Mouse (Mus musculus) midbrain, postnatal 0 days (tissue): ENCODE data around the gene Igsf6. TPM values are rescaled to one million over a fixed set of nuclear protein-coding genes. Genes with fewer than 3 reads are reported as not detected.

ENCODE experiments used
- ATAC-seq: fragments of 200-750 bp; cut with Nextera tagmentation; 2 replicates; pipeline ENCODE4 v1.8.0; 2017; ENCODE audit warnings: moderate number of reproducible peaks, mild to moderate bottlenecking, moderate TSS enrichment, moderate library complexity; ENCODE audit not compliant: low FRiP score
- DNase-seq: peaks from one replicate; pipeline ENCODE4 v3.0.0-alpha.2; 2015; ENCODE audit warnings: low spot score
- H3K27ac ChIP-seq: fragments of 300-500 bp; sonication (generic); 2 replicates; pipeline ENCODE4 v1.5.1; 2014; ENCODE audit warnings: low read depth, mild to moderate bottlenecking, low read length, mixed read lengths
- H3K27me3 ChIP-seq: fragments of 300-500 bp; sonication (generic); 2 replicates; pipeline ENCODE4 v1.6.1; 2014; ENCODE audit warnings: low read length, control low read depth, mixed read lengths; ENCODE audit not compliant: insufficient read depth
- H3K36me3 ChIP-seq: fragments of 300-500 bp; sonication (generic); 2 replicates; pipeline ENCODE4 v1.6.1; 2014; ENCODE audit warnings: low read length, control low read depth, mixed read lengths; ENCODE audit not compliant: insufficient read depth
- H3K4me1 ChIP-seq: fragments of 300-500 bp; sonication (generic); 2 replicates; pipeline ENCODE4 v1.6.1; 2014; ENCODE audit warnings: mild to moderate bottlenecking, control low read depth, antibody characterized with exemption, low read length, mixed read lengths; ENCODE audit not compliant: insufficient read depth
- H3K4me2 ChIP-seq: fragments of 300-500 bp; sonication (generic); 2 replicates; pipeline ENCODE4 v1.6.1; 2014; ENCODE audit warnings: low read depth, mild to moderate bottlenecking, low read length, mixed read lengths; ENCODE audit not compliant: poor library complexity, severe bottlenecking
- H3K4me3 ChIP-seq: fragments of 300-500 bp; sonication (generic); 2 replicates; pipeline ENCODE4 v1.5.1; 2014; ENCODE audit warnings: low read depth, mild to moderate bottlenecking, low read length, moderate library complexity
- H3K9ac ChIP-seq: fragments of 300-500 bp; sonication (generic); replicated peaks from 2 replicates; pipeline ENCODE4 v1.6.1; 2014; ENCODE audit warnings: mild to moderate bottlenecking, low read length, moderate library complexity, mixed read lengths; ENCODE audit not compliant: poor library complexity, severe bottlenecking
- H3K9me3 ChIP-seq: fragments of 300-500 bp; sonication (generic); 2 replicates; pipeline ENCODE4 v1.6.1; 2016; ENCODE audit warnings: low read length, control low read depth
- CTCF ChIP-seq: IDR thresholded peaks from 2 replicates; pipeline ENCODE4 v1.5.1; 2016; ENCODE audit warnings: antibody characterized with exemption, mild to moderate bottlenecking
- WGBS: fragments of 180-500 bp; shearing (Covaris S2); extraction: QIAGEN DNeasy Blood & Tissue Kit; methylation state at CpG from one replicate; pipeline ENCODE4 v1.1.7; 2014; 5-methylcytosine and 5-hydroxymethylcytosine counted together
- polyA plus RNA-seq: library from polyadenylated mRNA; unstranded; fragments of >200 nt; fragmentation: Nextera tagmentation; extraction: Ambion mirVana; gene quantifications from 2 replicates; pipeline ENCODE4 v1.2.1, GENCODE M21; 2015
- total RNA-seq: library from RNA; depleted of rRNA; stranded (reverse); fragments of >200 nt; gene quantifications from 2 replicates; pipeline ENCODE4 v1.2.3, GENCODE M21; 2014; rRNA removed

Igsf6 gene
- total and polyA plus RNA-seq, 2 experiments from 2014 or later, result 0.63 to 0.77 TPM

DNA sequence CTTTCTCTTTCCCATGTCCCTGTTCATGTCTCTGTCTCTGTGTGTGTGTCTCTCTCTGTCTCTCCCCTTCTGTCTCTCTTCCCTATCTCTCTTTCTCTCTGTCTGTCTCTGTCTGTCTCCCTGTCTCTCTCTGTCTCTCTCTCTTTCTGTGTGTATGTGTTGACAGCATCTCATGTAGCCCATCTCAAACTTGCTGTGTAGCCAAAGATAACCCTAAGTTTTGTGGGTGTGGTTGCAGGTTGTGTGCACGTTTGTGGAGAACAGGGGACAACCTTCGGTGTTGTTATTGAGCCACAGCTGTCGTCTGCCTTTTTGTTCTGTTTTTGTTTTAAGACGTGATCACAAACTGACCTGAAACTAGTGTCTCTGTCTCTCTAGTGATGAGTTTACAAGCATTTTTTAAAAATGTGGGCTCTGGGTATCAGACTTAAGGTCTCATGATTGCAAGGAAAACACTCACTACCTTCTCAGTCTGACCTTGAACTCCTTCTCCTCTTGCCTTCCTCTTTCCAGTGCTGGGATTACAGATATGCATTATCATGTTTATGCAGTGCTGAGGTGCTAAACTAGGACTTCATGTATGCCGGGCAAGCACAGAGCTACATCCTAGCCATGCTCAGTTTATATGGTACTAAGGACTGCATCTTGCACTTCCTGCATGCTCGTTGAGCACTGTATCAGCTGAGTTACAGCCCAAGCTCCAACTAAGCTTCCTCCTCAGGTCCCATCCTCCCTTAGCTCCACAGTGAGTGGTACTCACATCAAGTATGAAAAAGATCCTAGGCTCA lies 49.0 kb downstream of the Igsf6 start:
- H3K9ac ChIP-seq, result no peak overlapping the region
- no peak overlapping the region for H3K4me3 ChIP-seq
- H3K4me2 ChIP-seq, result no peak overlapping the region
- no peak for DNase-seq
- H3K9me3 ChIP-seq, result no peaks in the 10 kb centered on the region
- no peak overlapping the region for H3K27ac ChIP-seq
- no peak for TF ChIP-seq CTCF
- WGBS, result 81% methylated on average over 6 of the region's 6 CpGs
- no peak for ATAC-seq
- H3K4me1 ChIP-seq, result no peaks in the 10 kb centered on the region
- H3K27me3 ChIP-seq, result peaks cover 9% of the 10 kb centered on the region; the same call in 1 of the 2 replicates
- H3K36me3 ChIP-seq, result no peaks in the 10 kb centered on the region

DNA sequence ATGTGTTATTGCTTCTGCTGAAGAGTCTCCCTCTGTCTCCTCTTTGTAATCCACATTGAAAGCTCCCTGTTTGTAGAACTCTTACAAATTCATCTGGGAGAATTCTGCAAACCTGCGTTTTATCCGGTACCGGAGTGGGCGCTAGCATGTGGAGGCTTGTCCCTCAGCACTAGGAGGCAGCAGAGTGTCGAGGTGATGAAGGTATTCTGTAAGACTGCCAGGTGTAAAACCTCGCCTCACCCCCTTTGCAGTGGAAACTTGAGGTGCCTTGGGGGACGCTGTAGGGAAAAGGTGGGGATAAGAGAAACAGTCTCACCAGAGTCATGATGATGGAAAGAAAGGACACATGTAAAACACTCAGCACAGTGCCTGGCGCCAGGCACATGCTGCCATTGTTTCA lies 54.1 kb downstream of the Igsf6 start:
- no peak overlapping the region for H3K4me2 ChIP-seq
- WGBS, result 47% methylated on average over 8 of the region's 8 CpGs
- ATAC-seq (no peak), DNase-seq (peak; percentile 7)
- H3K27me3 ChIP-seq, result no peaks in the 10 kb centered on the region
- TF ChIP-seq CTCF, result peak; percentile 31; the same call in 1 of the 2 replicates
- H3K9me3 ChIP-seq, result no peaks in the 10 kb centered on the region
- H3K27ac ChIP-seq, result no peak overlapping the region
- H3K4me3 ChIP-seq, result no peak overlapping the region
- no peak overlapping the region for H3K9ac ChIP-seq
- no peaks in the 10 kb centered on the region for H3K4me1 ChIP-seq
- no peaks in the 10 kb centered on the region for H3K36me3 ChIP-seq

DNA sequence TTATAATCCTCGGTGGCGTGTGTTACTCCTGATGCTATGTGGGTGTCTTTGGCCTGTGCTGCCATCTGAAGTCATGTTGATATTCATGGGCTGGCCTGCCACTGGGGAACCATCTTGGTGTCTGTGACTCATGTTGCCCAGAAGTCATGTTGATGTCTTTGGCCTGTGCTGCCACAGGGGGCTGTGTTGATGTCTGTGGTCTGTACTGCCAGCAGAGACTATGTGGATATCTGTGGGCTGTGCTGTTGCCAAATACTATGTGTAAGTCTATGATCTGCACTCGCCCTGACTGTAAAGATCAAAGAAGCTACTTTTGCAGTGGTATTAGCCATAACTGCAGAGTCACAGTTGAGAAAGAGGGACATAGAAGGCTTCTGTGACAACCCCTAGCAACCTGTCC lies 55.6 kb downstream of the Igsf6 start:
- WGBS, result 89% methylated on average over 3 of the region's 3 CpGs

DNA sequence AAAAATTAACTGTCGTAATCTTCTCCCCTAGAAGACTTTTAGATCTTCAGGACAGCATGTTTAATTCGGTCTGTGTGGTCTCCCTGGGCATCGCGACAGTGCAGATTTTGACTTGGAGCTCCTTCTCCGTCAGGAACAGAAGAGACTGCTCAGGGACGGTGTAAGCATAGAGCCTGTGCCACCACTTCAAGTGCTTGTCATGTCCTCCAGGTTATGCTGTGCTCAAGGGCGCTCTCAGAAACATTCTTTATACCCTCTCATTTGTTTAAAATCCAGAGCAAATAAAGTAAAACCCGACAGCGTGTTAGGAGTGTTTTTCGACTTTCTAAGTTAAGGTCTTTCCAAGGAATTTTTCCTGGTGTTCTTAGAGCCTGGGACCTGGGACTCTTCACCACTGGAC lies 59.9 kb downstream of the Igsf6 start:
- TF ChIP-seq CTCF, result no peak
- Histone ChIP-seq H3K9ac (no peak overlapping the region), H3K9me3 (no peaks in the 10 kb centered on the region), H3K27me3 (no peaks in the 10 kb centered on the region), H3K36me3 (no peaks in the 10 kb centered on the region), H3K4me2 (no peak overlapping the region), H3K4me1 (no peaks in the 10 kb centered on the region), H3K27ac (no peak overlapping the region), H3K4me3 (no peak overlapping the region)
- 88% methylated on average over 10 of the region's 10 CpGs for WGBS
- ATAC-seq, result no peak
- no peak for DNase-seq

More for the DNA sequence above, 55.6 kb downstream of the Igsf6 start:
- H3K9ac ChIP-seq, result no peak overlapping the region
- no peak for ATAC-seq
- H3K9me3 ChIP-seq, result no peaks in the 10 kb centered on the region
- H3K36me3 ChIP-seq, result no peaks in the 10 kb centered on the region
- TF ChIP-seq CTCF, result no peak
- no peak overlapping the region for H3K27ac ChIP-seq
- DNase-seq, result no peak
- H3K27me3 ChIP-seq, result no peaks in the 10 kb centered on the region
- no peak overlapping the region for H3K4me2 ChIP-seq
- H3K4me3 ChIP-seq, result no peak overlapping the region
- H3K4me1 ChIP-seq, result no peaks in the 10 kb centered on the region

Other genes starting within 250 kb of the Igsf6 start
- gene Eef2k, start 231.7 kb downstream of the Igsf6 start, total RNA-seq, result 29.4 and 42.0 TPM in 2 replicates
- 30.7 and 31.1 TPM in 2 replicates for gene Eef2k, start 231.7 kb downstream of the Igsf6 start, polyA plus RNA-seq
- gene Polr3e, start 156.8 kb downstream of the Igsf6 start, total RNA-seq, result 29.4 and 30.6 TPM in 2 replicates
- 18.6 and 20.4 TPM in 2 replicates for gene Polr3e, start 156.8 kb downstream of the Igsf6 start, polyA plus RNA-seq
- gene Cdr2, start 92.3 kb downstream of the Igsf6 start, total RNA-seq, result 26.7 and 30.7 TPM in 2 replicates
- 8.4 and 9.1 TPM in 2 replicates for gene Cdr2, start 92.3 kb downstream of the Igsf6 start, polyA plus RNA-seq
- 0.19 TPM in 1 of 2 replicates, not detected in the other for gene Mfsd13b, start 92.1 kb downstream of the Igsf6 start, total RNA-seq
- 0.18 and 0.26 TPM in 2 replicates for gene Mfsd13b, start 92.1 kb downstream of the Igsf6 start, polyA plus RNA-seq
- gene Mettl9, start 40.1 kb downstream of the Igsf6 start, total RNA-seq, result 63.8 and 89.9 TPM in 2 replicates
- 134 and 140 TPM in 2 replicates for gene Mettl9, start 40.1 kb downstream of the Igsf6 start, polyA plus RNA-seq
- 0.47 TPM in 1 of 2 replicates, not detected in the other for gene Otoa, start 7.1 kb upstream of the Igsf6 start, total RNA-seq
- 0.23 and 0.42 TPM in 2 replicates for gene Otoa, start 7.1 kb upstream of the Igsf6 start, polyA plus RNA-seq